9 mouse cellular contexts compared by ENCODE assay signal in genomic region chr15:36855550-36856131, GRCm38 (mm10).
DNase-seq lines count a peak whose midpoint lies in the region; ATAC-seq and TF ChIP-seq lines count a peak whose summit lies in the region.
"Had no signal": no experiment of that assay in that cellular context is flagged by ENCODE, and none has a peak within 500 bp of the region (broad histone marks: within the 10 kb centered on the region; RNA-seq: fewer than 3 reads in every experiment).

No protein-coding gene starts in this region.

- H3K27ac ChIP-seq in layer of hippocampus, adult 2 months = peak overlapping the region; percentile 73
- no peak overlapping the region for H3K27ac ChIP-seq in forebrain, embryonic 13.5 days
- H3K27ac ChIP-seq: kidney, postnatal 0 days had no signal

- H3K4me1 ChIP-seq in forebrain, embryonic 13.5 days = peaks cover 3% of the 10 kb centered on the region; the same call in 1 of the 2 replicates

- no peak overlapping the region for H3K4me2 ChIP-seq in forebrain, embryonic 13.5 days

- no peaks in the 10 kb centered on the region for H3K27me3 ChIP-seq in forebrain, embryonic 13.5 days

- WGBS in forebrain, embryonic 13.5 days = 72% methylated on average over 7 of the region's 7 CpGs

- no peak overlapping the region for H3K4me3 ChIP-seq in layer of hippocampus, adult 2 months
- no peak overlapping the region for H3K4me3 ChIP-seq in forebrain, embryonic 13.5 days

- H3K9me3 ChIP-seq in forebrain, embryonic 13.5 days (replicated peaks) = no peaks in the 10 kb centered on the region

- peak; percentile 93 for ATAC-seq in inflammation-experienced regulatory T-cells, adult 6 months
- no peak for ATAC-seq in forebrain, embryonic 13.5 days

- TF ChIP-seq CTCF in layer of hippocampus, adult 2 months (conservative IDR thresholded peaks at IDR 0.05) = no peak

- DNase-seq in layer of hippocampus, adult 2 months (ENCODE audit: low spot score in 2 of 2) = no peak
- DNase-seq in layer of hippocampus, adult 11-12 months (ENCODE audit: low spot score) = no peak
- peak; percentile 33 for DNase-seq in adipocyte (ENCODE audit: low spot score)
- DNase-seq in cerebellum, postnatal 14 days = peak; percentile 45 to 62
- DNase-seq in thymus, postnatal 4 days = peak; percentile 31
- no peak for DNase-seq in right cerebral cortex, postnatal 25 days

- H3K9ac ChIP-seq in forebrain, embryonic 13.5 days = no peak overlapping the region

- no peaks in the 10 kb centered on the region for H3K36me3 ChIP-seq in forebrain, embryonic 13.5 days (ENCODE audit: poor library complexity, severe bottlenecking)

Comparison
In these comparisons a context has a peak if more than half of its experiments do, and no peak if none do; other contexts are left out.
1. DNase-seq: peak in adipocyte (single experiment), cerebellum, postnatal 14 days (2 of 2) and thymus, postnatal 4 days (single experiment); none in layer of hippocampus, adult 2 months (0 of 2), layer of hippocampus, adult 11-12 months (single experiment) and right cerebral cortex, postnatal 25 days (single experiment).